Mouse (Mus musculus) kidney, adult 2 months (tissue): ENCODE measurements around the gene Med14. TPM values are rescaled to one million over a fixed set of nuclear protein-coding genes. Genes with fewer than 3 reads are reported as not detected.

Experiments
- DNase-seq: peaks from one replicate; pipeline ENCODE4 v3.0.0; 2021
- H3K27ac ChIP-seq: fragments of 200-500 bp; 2 replicates; pipeline ENCODE4 v1.5.1; 2012; ENCODE audit warnings: low read depth, low read length, control low read depth, inconsistent platforms; ENCODE audit not compliant: insufficient read depth
- H3K27me3 ChIP-seq: fragments of 200-500 bp; replicated peaks from 2 replicates; pipeline ENCODE4 v1.6.1; 2012; ENCODE audit warnings: mild to moderate bottlenecking, moderate library complexity, low read length, inconsistent platforms; ENCODE audit not compliant: control insufficient read depth, insufficient read depth
- H3K36me3 ChIP-seq: fragments of 200-500 bp; 2 replicates; pipeline ENCODE4 v1.6.1; 2012; ENCODE audit warnings: mild to moderate bottlenecking, moderate library complexity, low read length, inconsistent platforms; ENCODE audit not compliant: control insufficient read depth, insufficient read depth
- H3K4me1 ChIP-seq: fragments of 200-500 bp; 2 replicates; pipeline ENCODE4 v1.6.1; 2011; ENCODE audit warnings: low read length; ENCODE audit not compliant: control insufficient read depth, insufficient read depth
- H3K4me3 ChIP-seq: fragments of 200-500 bp; 2 replicates; pipeline ENCODE4 v1.5.1; 2011; ENCODE audit warnings: mild to moderate bottlenecking, low read depth, low read length, control low read depth; ENCODE audit not compliant: insufficient read depth
- CTCF ChIP-seq: fragments of 200-500 bp; conservative IDR thresholded peaks from 2 replicates; pipeline ENCODE4 v1.5.1; 2011; ENCODE audit warnings: low read depth, mild to moderate bottlenecking, control low read depth, low read length, moderate library complexity, mixed read lengths; ENCODE audit not compliant: insufficient read depth, insufficient read length
- POLR2A ChIP-seq: fragments of 200-500 bp; IDR thresholded peaks from one replicate; pipeline ENCODE4 v1.6.1; 2011; ENCODE audit warnings: low read depth, low read length, control low read depth
- WGBS: fragments of 180-500 bp; shearing (Covaris S2); methylation state at CpG from one replicate; pipeline ENCODE4 v1.1.7; 2018; 5-methylcytosine and 5-hydroxymethylcytosine counted together
- polyA plus RNA-seq: library from polyadenylated mRNA; depleted of rRNA; stranded (reverse); fragments of >200 nt; gene quantifications from 2 replicates; pipeline ENCODE4 v1.2.3, GENCODE M21; 2012; rRNA removed

The Med14 gene
- polyA plus RNA-seq = 17.4 and 25.0 TPM in 2 replicates

GRCm38 (mm10) chrX:12761626-12762333 lies at the start of gene Med14:
Gene Med14 (minus strand): TSS chrX:12762073.
- peak within 1 kb of the TSS; percentile 92 for H3K27ac ChIP-seq
- peak within 1 kb of the TSS; percentile 98 for H3K4me3 ChIP-seq
- H3K4me1 ChIP-seq = peaks cover 4% of the 10 kb centered on the region; the same call in 1 of the 2 replicates
- peak; percentile 91 for DNase-seq
- no peaks in the 10 kb centered on the region for H3K27me3 ChIP-seq
- under 1% methylated on average over 43 of the region's 79 CpGs for WGBS
- no peaks in the 10 kb centered on the region for H3K36me3 ChIP-seq
- TF ChIP-seq POLR2A (peak; percentile 54), CTCF (0 out of 2 replicates have a peak, but pooled peaks have one; percentile 5)

DNA sequence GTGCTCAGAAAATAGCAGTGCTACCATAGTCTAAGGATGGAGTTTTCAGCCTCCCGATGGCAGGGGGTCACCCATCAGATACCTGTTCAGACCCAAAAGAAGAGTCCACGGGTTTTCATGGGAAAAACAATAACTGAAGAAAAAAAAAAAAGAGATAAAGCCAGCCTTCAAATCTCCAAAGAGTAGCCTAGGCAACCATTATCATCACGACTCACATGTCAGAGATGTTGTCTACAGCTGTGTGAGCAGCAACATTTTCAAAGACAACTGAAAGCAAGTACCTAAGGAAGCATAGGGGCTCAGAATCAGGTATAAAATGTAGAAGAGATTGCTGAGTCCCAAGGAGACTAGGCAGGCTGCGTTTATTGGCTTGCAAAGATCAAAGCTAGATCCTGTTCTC lies 38.7 kb upstream of the Med14 start:
- no peaks in the 10 kb centered on the region for H3K4me1 ChIP-seq
- no peaks in the 10 kb centered on the region for H3K27me3 ChIP-seq
- TF ChIP-seq POLR2A (no peak), CTCF (no peak)
- H3K27ac ChIP-seq = no peak overlapping the region
- WGBS = 81% methylated on average over 4 of the region's 4 CpGs
- no peaks in the 10 kb centered on the region for H3K36me3 ChIP-seq
- no peak overlapping the region for H3K4me3 ChIP-seq
- DNase-seq = no peak

- Histone ChIP-seq H3K4me3 (no peak overlapping the region), H3K27me3 (no peaks in the 10 kb centered on the region), H3K27ac (no peak overlapping the region), H3K36me3 (no peaks in the 10 kb centered on the region), H3K4me1 (no peaks in the 10 kb centered on the region)
- TF ChIP-seq CTCF = peak; percentile 53
- TF ChIP-seq POLR2A = no peak
- WGBS = 21% methylated on average over 2 of the region's 2 CpGs
- peak; percentile 49 for DNase-seq
Measured at GRCm38 (mm10) chrX:12794842-12795241, 33.0 kb upstream of the Med14 start.

DNA sequence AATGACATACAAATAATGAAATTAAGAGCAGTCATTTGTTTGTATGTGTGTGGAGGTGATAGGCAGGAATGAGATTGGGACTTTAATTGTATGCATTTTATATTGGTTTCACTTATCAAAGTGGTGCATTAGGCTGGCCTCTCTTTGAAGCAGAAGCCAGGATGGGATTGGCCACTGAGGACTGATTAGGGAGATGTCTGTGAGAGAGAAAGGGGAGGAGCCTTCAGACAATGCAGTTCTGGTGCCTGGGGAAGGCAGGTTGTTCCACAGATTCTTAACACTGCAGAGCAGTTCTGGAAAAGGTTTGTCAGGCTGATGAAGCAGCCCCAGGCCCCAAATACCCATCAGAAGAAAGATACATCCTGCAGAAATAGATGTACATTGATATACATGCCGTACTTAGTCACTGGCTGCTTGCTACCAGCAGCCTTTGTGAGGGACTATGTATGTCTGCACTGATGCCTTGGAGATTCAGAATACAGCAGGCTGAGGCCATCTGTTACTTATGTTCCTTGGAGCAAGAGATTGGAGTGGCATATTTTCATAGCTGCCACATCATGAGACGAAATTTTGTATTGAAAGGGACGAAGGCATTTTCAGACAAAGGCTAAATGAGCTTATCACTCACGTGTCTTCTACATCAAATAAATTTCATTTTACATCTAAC lies 29.9 kb upstream of the Med14 start:
- H3K36me3 ChIP-seq = no peaks in the 10 kb centered on the region
- no peaks in the 10 kb centered on the region for H3K27me3 ChIP-seq
- no peak for DNase-seq
- 94% methylated on average over 4 of the region's 4 CpGs for WGBS
- no peak overlapping the region for H3K4me3 ChIP-seq
- H3K4me1 ChIP-seq = no peaks in the 10 kb centered on the region
- H3K27ac ChIP-seq = no peak overlapping the region
- TF ChIP-seq CTCF (no peak), POLR2A (no peak)

GRCm38 (mm10) chrX:12773236-12773635 lies 11.4 kb upstream of the Med14 start:
- 58% methylated on average over 3 of the region's 3 CpGs for WGBS
- Histone ChIP-seq H3K27ac (no peak overlapping the region), H3K36me3 (no peaks in the 10 kb centered on the region), H3K4me3 (no peak overlapping the region), H3K27me3 (no peaks in the 10 kb centered on the region), H3K4me1 (no peaks in the 10 kb centered on the region)
- no peak for DNase-seq
- TF ChIP-seq POLR2A = no peak
- no peak for TF ChIP-seq CTCF

DNA sequence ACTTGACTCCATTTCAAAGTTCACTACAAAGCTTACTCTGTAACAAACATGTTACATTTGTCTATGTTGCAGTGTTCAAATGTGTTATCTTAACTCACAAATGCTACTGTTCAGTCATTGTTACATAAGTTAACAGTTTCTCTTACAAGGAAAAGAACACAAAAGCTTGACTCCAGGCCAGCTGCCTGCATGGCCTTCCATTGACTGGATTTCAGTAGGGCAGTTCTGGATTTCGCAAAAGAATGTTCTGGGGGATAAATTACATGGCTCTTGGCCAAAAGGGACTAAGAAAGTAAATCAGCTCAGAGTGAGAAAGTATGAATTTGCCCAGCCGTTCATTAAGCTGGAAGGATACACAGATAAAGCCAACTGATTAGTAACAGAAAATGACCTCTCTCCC lies 9.7 kb upstream of the Med14 start:
- H3K4me1 ChIP-seq = no peaks in the 10 kb centered on the region
- no peak for TF ChIP-seq POLR2A
- no peak for TF ChIP-seq CTCF
- DNase-seq = peak; percentile 34
- 25% methylated on average over 2 of the region's 2 CpGs for WGBS
- no peak overlapping the region for H3K4me3 ChIP-seq
- H3K27me3 ChIP-seq = no peaks in the 10 kb centered on the region
- H3K27ac ChIP-seq = no peak overlapping the region
- H3K36me3 ChIP-seq = no peaks in the 10 kb centered on the region

- WGBS = 72% methylated on average over 3 of the region's 3 CpGs
Measured at GRCm38 (mm10) chrX:12768571-12768970, 6.7 kb upstream of the Med14 start.

More at GRCm38 (mm10) chrX:12768571-12768970, 6.7 kb upstream of the Med14 start:
- no peak for DNase-seq
- Histone ChIP-seq H3K27ac (no peak overlapping the region), H3K4me1 (no peaks in the 10 kb centered on the region), H3K27me3 (no peaks in the 10 kb centered on the region), H3K4me3 (no peak overlapping the region), H3K36me3 (no peaks in the 10 kb centered on the region)
- TF ChIP-seq POLR2A (no peak), CTCF (no peak)
